Mouse (Mus musculus): ENCODE measurements around the gene Rasal1. TPM values are rescaled to one million over a fixed set of nuclear protein-coding genes. Genes with fewer than 3 reads are reported as not detected.

Rasal1 gene
- total and polyA plus RNA-seq, 3 experiments, result 0.69 to 4.5 TPM; not detected in 1

DNA sequence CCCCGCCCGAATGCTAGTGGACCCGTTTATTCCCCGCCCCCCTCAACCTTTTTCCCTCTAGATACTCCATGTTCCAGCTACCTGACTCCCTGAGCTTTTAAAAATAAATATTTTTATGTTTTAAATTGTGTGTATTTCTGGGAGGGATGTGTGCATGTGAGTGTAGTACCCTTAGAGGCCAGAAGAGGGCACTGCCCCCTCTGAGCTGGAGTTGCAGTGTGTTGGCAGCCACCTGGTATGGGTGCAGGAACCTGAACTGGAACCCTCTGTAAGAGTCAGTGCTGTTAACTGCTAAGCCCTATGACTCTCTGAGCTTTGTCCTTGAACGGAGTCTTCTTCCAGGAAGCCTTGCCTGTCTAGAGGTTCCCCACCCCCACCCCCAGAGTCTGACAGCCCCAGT is 16.7 kb upstream of the Rasal1 start:
- no peak for DNase-seq (ENCODE audit: low read depth, low spot score)
- H3K4me1 ChIP-seq (ENCODE audit: control insufficient read depth in 1 of 2, insufficient read depth in 2 of 2, low read length in 2 of 2), result peaks cover 0 to 11% of the 10 kb centered on the region in 2 experiments; a peak in 2 of 4 replicates
- no peak for TF ChIP-seq EP300 (IDR thresholded peaks at IDR 0.05; ENCODE audit: low read depth in 1 of 2, low read length in 2 of 2)
- 0 out of 2 replicates have a peak, but pooled peaks have one; percentile 6 for TF ChIP-seq SMC3 (IDR thresholded peaks at IDR 0.05; ENCODE audit: low read depth, low read length)
- no peak for TF ChIP-seq POLR2AphosphoS5 (IDR thresholded peaks at IDR 0.05; ENCODE audit: borderline replicate concordance, low read depth, low read length)
- peak; percentile 11 to 37 (median 34); a peak in 4 of 6 replicates for TF ChIP-seq CTCF (IDR thresholded peaks at IDR 0.05 in 2 of 3, conservative IDR thresholded peaks at IDR 0.05 in 1 of 3; ENCODE audit: control insufficient read depth in 1 of 3, insufficient read depth in 1 of 3, low read depth in 2 of 3, low read length in 3 of 3, poor library complexity in 1 of 3, severe bottlenecking in 1 of 3)

DNA sequence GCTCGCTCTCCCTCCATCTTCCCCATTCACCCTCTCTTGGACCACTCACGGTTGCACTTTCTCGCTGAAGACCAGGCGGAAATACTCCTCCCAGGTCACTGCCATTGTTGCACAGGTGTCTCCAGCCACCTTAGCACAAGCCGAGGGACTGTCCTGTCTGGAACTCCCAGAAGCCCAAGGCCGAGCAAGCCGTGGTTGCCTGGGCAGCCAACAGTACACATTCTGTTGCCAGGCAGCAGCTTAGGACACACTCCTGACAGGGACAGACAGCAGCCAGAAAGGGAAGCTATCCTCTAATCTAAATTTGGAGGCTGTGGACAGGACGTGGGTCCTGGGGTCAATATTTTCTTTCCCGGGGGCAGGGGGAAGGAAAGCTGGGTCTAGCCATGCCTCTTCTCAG is 14.5 kb upstream of the Rasal1 start, which contains the start of gene Cfap73:
Cfap73 (minus strand) TSS at position 105 of the 400 bp plus-strand sequence.
- no peaks in the 10 kb centered on the region; a peak in 1 of 4 replicates for H3K27me3 ChIP-seq (ENCODE audit: control insufficient read depth in 1 of 2, insufficient read depth in 2 of 2, low read length in 2 of 2)
- no peaks in the 10 kb centered on the region for H3K79me2 ChIP-seq (ENCODE audit: control insufficient read depth, insufficient read depth, low read length, poor library complexity)
- no peak within 1 kb of the TSS for H3K9ac ChIP-seq (ENCODE audit: control insufficient read depth, low read depth, low read length, poor library complexity, severe bottlenecking)
- no peak within 1 kb of the TSS for H3K4me3 ChIP-seq (ENCODE audit: control insufficient read depth in 1 of 2, insufficient read depth in 1 of 2, low read depth in 2 of 2, low read length in 2 of 2)
- H3K4me1 ChIP-seq (ENCODE audit: control insufficient read depth in 1 of 2, insufficient read depth in 2 of 2, low read length in 2 of 2), result no peaks in the 10 kb centered on the region
- no peak for DNase-seq (ENCODE audit: low read depth, low spot score)
- H3K9me3 ChIP-seq (replicated peaks; ENCODE audit: insufficient read depth, low read length), result no peaks in the 10 kb centered on the region
- H3K36me3 ChIP-seq (ENCODE audit: control insufficient read depth in 1 of 2, insufficient read depth in 2 of 2, low read length in 2 of 2), result no peaks in the 10 kb centered on the region
- TF ChIP-seq POLR2A (IDR thresholded peaks at IDR 0.05; ENCODE audit: control insufficient read depth in 1 of 2, insufficient read depth in 1 of 2, low read depth in 1 of 2, low read length in 2 of 2, poor library complexity in 1 of 2), result no peak
- TF ChIP-seq POLR2AphosphoS5 (IDR thresholded peaks at IDR 0.05; ENCODE audit: borderline replicate concordance, low read depth, low read length), result no peak
- TF ChIP-seq RAD21 (IDR thresholded peaks at IDR 0.05; ENCODE audit: low read depth, low read length), result no peak
- no peak for TF ChIP-seq CHD1 (IDR thresholded peaks at IDR 0.05; ENCODE audit: low read depth, low read length)
- TF ChIP-seq CTCF (IDR thresholded peaks at IDR 0.05 in 2 of 3, conservative IDR thresholded peaks at IDR 0.05 in 1 of 3; ENCODE audit: control insufficient read depth in 1 of 3, insufficient read depth in 1 of 3, low read depth in 2 of 3, low read length in 3 of 3, poor library complexity in 1 of 3, severe bottlenecking in 1 of 3), result no peak
- TF ChIP-seq BHLHE40 (IDR thresholded peaks at IDR 0.05; ENCODE audit: borderline replicate concordance, low read depth, low read length), result no peak
- TF ChIP-seq MAX (IDR thresholded peaks at IDR 0.05; ENCODE audit: low read length), result no peak
- no peak within 1 kb of the TSS for H3K27ac ChIP-seq (ENCODE audit: control insufficient read depth, low read depth, low read length)

More for the DNA sequence above, 16.7 kb upstream of the Rasal1 start:
- Histone ChIP-seq H3K9ac (ENCODE audit: control insufficient read depth, low read depth, low read length, poor library complexity, severe bottlenecking) (no peak overlapping the region), H3K79me2 (ENCODE audit: control insufficient read depth, insufficient read depth, low read length, poor library complexity) (no peaks in the 10 kb centered on the region), H3K4me3 (ENCODE audit: control insufficient read depth in 1 of 2, insufficient read depth in 1 of 2, low read depth in 2 of 2, low read length in 2 of 2) (no peak overlapping the region), H3K27ac (ENCODE audit: control insufficient read depth, low read depth, low read length) (no peak overlapping the region), H3K36me3 (ENCODE audit: control insufficient read depth in 1 of 2, insufficient read depth in 2 of 2, low read length in 2 of 2) (peaks cover 0 to 8% of the 10 kb centered on the region in 2 experiments; a peak in 2 of 4 replicates), H3K27me3 (ENCODE audit: control insufficient read depth in 1 of 2, insufficient read depth in 2 of 2, low read length in 2 of 2) (no peaks in the 10 kb centered on the region), H3K9me3 (replicated peaks; ENCODE audit: insufficient read depth, low read length) (no peaks in the 10 kb centered on the region)

DNA sequence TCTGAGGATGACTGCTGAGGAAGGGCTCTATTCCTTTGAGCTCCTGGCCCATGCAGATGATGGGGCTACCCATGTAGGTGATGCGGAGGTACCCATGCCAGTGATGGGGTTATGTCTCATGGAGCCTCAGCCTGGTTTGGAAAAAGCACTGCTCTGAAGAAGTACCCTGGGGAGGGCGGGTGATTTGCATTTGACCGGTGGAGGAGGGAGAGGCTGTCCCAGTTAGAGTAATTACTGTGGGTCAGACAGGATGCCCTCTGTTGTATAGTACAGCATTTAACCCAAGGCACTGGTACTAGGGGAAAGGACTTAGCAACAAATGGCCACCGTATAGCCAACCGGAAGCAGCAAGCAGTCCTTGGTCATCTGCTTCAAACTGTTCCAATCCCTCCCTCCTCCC is 13.8 kb upstream of the Rasal1 start:
- Histone ChIP-seq H3K9me3 (replicated peaks; ENCODE audit: insufficient read depth, low read length) (no peaks in the 10 kb centered on the region), H3K9ac (ENCODE audit: control insufficient read depth, low read depth, low read length, poor library complexity, severe bottlenecking) (no peak overlapping the region), H3K27me3 (ENCODE audit: control insufficient read depth in 1 of 2, insufficient read depth in 2 of 2, low read length in 2 of 2) (no peaks in the 10 kb centered on the region; a peak in 1 of 4 replicates), H3K4me3 (ENCODE audit: control insufficient read depth in 1 of 2, insufficient read depth in 1 of 2, low read depth in 2 of 2, low read length in 2 of 2) (no peak overlapping the region), H3K27ac (ENCODE audit: control insufficient read depth, low read depth, low read length) (no peak overlapping the region), H3K36me3 (ENCODE audit: control insufficient read depth in 1 of 2, insufficient read depth in 2 of 2, low read length in 2 of 2) (no peaks in the 10 kb centered on the region), H3K79me2 (ENCODE audit: control insufficient read depth, insufficient read depth, low read length, poor library complexity) (no peaks in the 10 kb centered on the region), H3K4me1 (ENCODE audit: control insufficient read depth in 1 of 2, insufficient read depth in 2 of 2, low read length in 2 of 2) (no peaks in the 10 kb centered on the region)
- DNase-seq (ENCODE audit: low read depth, low spot score), result no peak
- TF ChIP-seq NELFE (IDR thresholded peaks at IDR 0.05; ENCODE audit: low read depth, low read length), result no peak
- no peak for TF ChIP-seq RAD21 (IDR thresholded peaks at IDR 0.05; ENCODE audit: low read depth, low read length)
- no peak for TF ChIP-seq MEF2A (IDR thresholded peaks at IDR 0.05; ENCODE audit: extremely low read depth, insufficient replicate concordance, low read depth, low read length, poor library complexity, severe bottlenecking)
- no peak for TF ChIP-seq MAX (IDR thresholded peaks at IDR 0.05; ENCODE audit: low read length)
- no peak for TF ChIP-seq RCOR1 (IDR thresholded peaks at IDR 0.05; ENCODE audit: low read depth, low read length)
- no peak for TF ChIP-seq CHD1 (IDR thresholded peaks at IDR 0.05; ENCODE audit: low read depth, low read length)
- no peak for TF ChIP-seq SMC3 (IDR thresholded peaks at IDR 0.05; ENCODE audit: low read depth, low read length)
- no peak for TF ChIP-seq GATA1 (IDR thresholded peaks at IDR 0.05; ENCODE audit: low read depth, low read length)
- no peak for TF ChIP-seq UBTF (IDR thresholded peaks at IDR 0.05; ENCODE audit: borderline replicate concordance, insufficient read depth, low read depth, low read length)
- no peak for TF ChIP-seq CTCF (IDR thresholded peaks at IDR 0.05 in 2 of 3, conservative IDR thresholded peaks at IDR 0.05 in 1 of 3; ENCODE audit: control insufficient read depth in 1 of 3, insufficient read depth in 1 of 3, low read depth in 2 of 3, low read length in 3 of 3, poor library complexity in 1 of 3, severe bottlenecking in 1 of 3)
- TF ChIP-seq USF2 (IDR thresholded peaks at IDR 0.05; ENCODE audit: borderline replicate concordance in 1 of 2, insufficient read depth in 1 of 2, low read depth in 1 of 2, low read length in 2 of 2), result no peak
- TF ChIP-seq MYC (IDR thresholded peaks at IDR 0.05; ENCODE audit: low read depth, low read length), result no peak
- TF ChIP-seq SIN3A (IDR thresholded peaks at IDR 0.05; ENCODE audit: low read length), result no peak
- no peak for TF ChIP-seq NRF1 (IDR thresholded peaks at IDR 0.05; ENCODE audit: insufficient read depth, low read depth, low read length, poor library complexity, severe bottlenecking)
- no peak for TF ChIP-seq E2F4 (IDR thresholded peaks at IDR 0.05; ENCODE audit: borderline replicate concordance, low read depth, low read length)
- no peak for TF ChIP-seq TBP (IDR thresholded peaks at IDR 0.05; ENCODE audit: low read depth, low read length)
- TF ChIP-seq POLR2AphosphoS5 (IDR thresholded peaks at IDR 0.05; ENCODE audit: borderline replicate concordance, low read depth, low read length), result no peak
- no peak for TF ChIP-seq MXI1 (IDR thresholded peaks at IDR 0.05; ENCODE audit: low read depth, low read length)

All from MEL (cell line).